Mouse (Mus musculus): ENCODE data around the gene Gclc.

Gene Gclc

DNA sequence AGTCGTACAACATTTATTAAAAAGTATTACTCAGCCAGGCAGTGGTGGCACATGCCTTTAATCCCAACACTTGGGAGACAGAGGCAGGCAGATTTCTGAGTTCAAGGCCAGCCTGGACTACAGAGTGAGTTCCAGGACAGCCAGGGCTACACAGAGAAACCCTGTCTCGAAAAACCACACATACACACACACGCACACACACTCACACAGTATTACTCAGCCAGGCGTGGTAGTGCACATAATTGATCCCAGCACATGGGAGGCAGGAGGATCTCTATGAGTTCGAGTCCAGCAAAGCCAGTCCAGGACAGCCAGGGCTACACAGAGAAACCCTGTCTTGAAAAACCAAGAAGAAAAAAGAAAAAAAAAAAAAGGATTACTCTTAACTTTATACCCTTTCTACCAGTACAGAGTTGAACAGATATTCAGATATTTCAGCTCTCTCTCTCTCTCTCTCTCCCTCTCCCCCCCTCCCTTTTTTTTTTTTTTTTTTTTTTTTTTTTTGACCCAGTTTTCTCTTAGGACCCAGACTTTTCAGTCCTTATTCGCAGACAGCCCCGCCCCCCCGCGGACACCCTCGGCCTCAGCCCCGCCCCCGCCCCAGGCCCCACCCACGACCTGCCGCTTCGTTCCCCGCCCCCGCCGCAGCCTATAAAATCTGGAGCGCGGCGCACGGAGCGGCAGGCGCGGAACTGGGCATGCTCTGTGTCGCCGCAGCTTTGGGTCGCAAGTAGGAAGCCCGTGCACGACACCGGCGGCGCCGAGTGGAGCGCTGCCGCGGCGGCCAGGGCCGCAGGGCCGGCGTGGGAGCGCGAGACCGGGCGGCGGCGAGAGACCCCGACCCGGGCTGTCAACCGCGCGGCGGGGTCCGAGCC, at the start of gene Gclc:
TSS of gene Gclc (plus strand) at position 683 of the 875 bp plus-strand sequence.
- peak; percentile 89 for DNase-seq (ENCODE audit: low spot score)

DNA sequence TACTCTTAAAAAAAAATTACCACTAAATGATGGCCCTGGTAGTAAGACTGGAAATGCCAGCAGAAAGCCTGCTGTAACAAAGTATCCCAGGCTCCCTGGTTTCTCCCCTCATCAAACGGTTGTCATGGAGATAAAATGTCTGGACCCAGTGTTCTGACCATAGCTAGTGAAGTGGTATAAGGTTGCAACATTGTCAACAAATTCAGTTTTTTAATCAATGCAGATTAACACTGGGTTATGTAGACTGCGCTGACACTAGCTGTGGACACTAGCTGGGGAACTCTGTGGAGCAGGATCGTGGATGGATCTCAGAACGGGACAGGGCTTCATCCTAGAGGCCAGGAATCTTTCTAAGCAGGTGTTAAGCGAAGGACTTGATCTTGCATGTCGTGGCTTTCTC, 47.8 kb upstream of the Gclc start:
- DNase-seq (ENCODE audit: low spot score) = no peak

DNA sequence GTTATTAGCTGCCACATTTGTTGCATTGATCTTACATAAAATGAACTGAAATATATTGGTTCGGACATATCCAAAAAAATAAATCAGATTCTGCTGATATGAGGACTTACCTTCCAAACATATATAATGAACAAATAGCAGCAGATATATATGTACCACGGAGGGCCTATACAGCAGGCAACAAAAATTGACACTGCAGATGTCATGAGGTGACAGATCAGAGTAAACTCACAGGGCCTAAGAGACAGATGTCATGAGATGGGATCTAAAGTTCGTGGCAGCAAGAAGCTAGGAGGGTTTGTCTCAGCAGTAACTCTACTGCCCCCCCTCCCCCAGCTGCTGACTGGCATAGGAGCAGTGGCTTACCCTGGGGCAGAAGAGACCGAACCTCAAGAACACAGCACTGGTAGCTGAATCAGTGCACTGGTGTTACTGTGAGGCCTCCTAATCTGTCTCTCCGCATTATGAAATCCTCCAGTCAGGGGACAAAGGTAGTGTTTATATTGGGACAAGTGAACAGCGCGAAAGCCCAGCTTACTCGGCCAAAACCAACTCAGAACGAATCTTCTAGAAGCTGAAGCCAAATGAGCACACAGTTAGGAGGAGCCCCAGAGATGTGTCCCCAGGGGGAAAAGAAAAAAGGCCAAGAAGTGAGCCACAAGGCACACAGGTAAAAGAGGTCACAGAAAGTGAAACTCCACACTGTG, 46.7 kb upstream of the Gclc start:
- DNase-seq (ENCODE audit: low spot score) = peak; percentile 67

DNA sequence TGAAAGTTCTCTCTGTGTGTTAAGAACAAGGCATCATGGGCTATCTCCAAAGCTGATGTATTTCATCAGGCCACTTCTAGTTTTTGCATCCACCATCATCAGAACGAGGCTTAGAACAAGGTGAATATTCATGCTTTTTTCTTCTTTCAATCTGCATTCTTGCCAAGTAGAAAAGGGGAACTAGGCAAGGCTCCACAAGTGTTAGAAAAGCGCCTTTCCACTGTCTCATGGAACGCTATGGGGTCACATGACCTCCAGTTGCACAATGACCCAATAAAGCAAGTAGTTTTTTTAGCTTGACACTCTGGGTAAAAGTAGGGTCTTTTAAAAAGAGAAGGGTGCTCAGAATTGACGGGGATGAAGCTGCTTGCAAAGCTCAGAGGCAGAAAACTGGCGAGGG, 45.4 kb upstream of the Gclc start:
- peak; percentile 10 for DNase-seq (ENCODE audit: low spot score)

DNA sequence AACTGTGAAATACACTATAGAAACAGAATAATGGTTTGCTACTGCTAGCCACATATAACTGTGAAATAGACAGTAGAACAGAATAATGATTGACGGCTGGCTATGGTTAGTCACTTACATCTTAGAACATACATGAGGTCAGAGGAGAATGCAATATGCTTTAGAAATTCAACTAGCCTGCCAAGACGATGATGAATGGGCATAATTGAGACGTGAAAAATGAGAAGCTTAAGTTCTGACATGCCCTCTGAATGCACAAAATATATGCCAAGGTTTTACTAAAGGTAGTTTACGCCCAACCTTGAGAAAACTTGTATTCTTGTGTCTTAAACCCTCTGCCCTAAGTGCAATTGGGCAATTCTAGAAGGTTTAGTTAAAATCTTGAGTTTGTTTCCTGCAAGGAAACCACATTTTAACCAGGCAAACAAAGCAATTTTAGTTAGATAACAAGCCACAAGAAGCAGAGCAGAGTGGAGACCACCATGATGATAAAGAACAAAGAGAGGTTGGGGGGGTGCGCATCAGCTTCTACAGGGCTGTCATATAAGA, 43.2 kb upstream of the Gclc start:
- peak; percentile 12 for DNase-seq (ENCODE audit: low spot score)

DNA sequence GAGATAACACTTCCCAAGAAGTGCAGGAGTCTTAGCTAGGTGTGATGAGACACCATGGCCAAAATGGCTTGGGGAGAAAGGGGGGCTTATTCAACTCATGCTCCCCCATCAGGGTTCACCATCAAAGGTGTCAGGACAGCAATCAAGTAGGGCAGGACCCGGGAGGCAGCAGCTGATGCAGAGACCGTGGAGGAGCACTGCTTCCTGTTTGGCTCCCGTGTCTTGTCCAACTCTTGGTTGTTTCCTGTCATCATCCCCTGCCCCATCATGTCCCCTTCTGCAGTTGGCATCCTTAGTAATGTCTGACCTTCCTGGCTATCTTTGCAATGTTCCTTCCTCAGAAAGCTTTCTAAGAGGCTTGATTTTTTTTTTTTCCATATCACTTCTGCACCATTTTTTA, 41.5 kb upstream of the Gclc start:
- DNase-seq (ENCODE audit: low spot score) = no peak

DNA sequence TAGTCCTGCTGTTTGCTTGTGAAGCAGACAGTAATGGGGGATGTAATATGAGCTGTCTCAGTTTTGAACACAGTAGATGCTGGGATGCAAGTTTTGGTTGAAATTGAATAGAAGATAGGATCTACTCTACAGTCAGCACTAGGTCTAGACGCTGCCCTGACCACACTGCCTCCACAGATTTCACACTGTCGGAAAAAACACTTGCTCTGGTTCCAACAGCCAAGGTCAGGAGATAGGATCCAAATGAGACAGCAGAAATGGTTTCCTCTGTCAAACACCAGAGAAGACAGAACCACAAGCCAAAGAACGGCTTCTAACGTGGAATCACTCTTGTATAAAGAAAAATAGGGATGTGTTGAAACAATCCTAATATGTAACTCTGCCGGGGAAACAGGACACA, 41.0 kb upstream of the Gclc start:
- DNase-seq (ENCODE audit: low spot score) = no peak

DNA sequence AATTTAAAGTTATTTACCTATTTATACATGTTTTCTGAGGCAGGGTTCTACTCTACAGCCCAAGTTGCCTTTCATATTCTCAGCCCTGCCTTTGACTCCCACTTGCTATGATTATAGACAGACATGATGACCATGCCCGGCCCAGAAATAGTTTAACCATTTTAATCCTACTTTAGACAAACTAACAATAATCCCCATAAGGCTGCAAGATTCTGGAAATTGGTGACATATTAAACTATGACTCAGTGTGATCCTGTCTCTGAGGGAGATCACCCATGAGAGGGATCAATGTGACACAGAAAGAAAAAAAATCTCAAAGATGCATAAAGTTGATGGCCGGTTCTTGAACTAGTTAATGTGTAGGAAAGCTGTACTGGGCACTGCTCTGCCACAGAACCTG, 39.1 kb upstream of the Gclc start:
- DNase-seq (ENCODE audit: low spot score) = no peak

DNA sequence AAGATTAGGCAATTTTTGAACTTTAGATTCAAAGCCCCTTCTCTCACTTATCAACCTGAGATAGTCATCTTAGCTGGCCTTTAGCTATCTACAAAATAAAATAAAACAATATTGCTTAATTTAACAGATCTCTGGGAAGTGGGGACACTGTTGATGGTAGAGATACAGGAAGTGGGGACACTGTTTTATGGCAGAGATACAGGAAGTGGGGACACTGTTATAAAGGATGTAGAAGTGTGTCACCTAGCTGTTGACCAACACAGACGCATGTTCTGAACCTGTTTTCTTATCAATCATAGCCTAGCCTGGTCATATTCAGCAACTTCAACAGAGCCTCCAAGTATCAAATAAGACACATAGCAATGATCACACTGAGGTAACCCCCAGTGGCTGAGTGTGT, 38.3 kb upstream of the Gclc start:
- DNase-seq (ENCODE audit: low spot score) = no peak

DNA sequence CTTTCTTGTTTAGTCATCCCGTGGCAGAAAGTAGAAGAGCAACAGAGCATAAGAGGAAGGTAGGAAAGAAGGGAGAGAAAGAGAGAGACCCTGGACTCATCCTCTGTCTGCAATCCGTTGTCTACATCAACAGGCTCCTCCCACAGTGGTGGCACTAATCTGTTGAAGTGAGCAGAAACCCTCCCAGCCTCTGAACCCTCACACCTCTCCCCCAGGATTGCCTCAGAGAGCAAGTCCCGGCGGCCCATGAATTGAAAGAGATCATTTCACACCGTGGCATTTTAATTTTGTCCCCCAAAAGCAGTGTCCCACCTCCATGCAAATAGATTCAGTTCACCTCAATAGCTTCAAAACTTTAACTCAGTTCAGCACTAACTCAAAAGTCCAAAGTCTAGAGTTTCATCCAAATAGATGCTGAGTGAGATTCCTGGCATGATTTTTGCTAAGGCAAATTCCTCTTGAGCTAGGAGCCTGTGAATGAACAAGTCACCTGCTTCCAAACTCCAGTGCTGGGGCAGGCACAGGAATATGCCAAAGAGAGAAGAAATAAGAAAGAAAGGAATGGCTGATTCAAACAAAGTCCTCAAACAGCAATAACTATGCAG, 36.4 kb upstream of the Gclc start:
- no peak for DNase-seq (ENCODE audit: low spot score)

DNA sequence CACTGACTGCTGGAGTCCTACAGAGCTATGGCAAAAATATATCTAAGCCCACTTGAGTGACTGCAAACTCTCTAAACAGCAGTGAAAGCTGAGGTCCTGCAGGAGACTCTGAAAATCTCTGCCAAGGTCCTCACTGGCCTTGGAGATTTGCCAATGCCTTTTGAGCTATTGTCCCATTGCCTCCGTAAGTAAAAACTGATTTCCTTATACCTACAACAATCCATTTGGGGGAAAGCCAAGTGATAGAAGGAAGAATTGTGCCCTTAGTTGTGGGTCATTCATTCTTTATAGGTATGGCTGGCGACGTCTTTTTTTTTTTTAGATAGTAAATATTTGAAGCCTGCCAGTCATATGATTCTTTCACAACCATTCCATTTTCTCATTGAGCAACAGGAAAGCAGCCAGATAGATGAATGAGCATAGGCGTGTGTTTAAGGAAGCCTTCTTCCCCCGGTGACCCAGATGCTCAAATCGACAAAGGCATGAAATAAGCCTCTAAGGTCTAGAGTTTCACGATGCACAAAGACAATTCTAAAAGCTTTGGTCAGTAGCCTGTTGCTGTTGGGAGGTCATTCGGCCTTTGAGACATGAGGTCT, 35.4 kb upstream of the Gclc start:
- DNase-seq (ENCODE audit: low spot score) = peak; percentile 40

DNA sequence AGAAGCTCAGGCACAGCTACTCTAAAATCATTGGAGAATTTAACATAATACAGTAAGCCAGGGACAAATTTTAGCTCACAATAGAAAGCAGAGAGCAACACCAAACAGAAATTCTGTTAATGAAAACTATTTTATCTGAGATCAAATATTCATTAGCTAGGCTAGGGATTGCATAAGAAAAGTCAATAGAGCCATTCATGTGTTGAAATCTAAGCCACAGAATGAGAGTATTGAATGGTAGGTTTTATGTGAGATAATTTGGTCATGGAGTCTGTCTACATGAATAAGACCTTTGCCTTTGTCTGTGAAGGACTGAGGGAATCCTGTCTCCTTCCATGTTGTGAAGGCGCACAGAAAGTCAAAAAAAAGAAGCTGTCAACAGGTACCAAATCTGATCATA, 34.7 kb upstream of the Gclc start:
- DNase-seq (ENCODE audit: low spot score) = no peak

DNA sequence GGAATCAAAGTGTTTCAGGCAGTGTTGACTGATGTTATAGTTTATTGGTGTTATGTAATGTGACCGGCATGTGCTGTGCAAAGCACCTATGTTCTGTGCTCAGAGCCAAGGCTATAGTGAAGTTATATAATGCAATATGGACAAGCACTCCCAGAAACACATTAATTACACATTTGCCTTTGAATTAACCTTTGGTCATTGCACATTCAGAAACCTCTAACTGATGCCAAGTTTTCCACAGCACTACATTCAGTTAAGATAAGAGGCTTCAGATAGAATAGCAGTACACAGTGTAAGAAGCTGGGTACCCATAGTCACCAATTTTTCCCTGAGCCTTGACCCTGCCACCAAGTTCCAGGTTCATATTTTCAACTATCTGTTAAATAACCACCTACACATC, 32.0 kb upstream of the Gclc start:
- no peak for DNase-seq (ENCODE audit: low spot score)

DNA sequence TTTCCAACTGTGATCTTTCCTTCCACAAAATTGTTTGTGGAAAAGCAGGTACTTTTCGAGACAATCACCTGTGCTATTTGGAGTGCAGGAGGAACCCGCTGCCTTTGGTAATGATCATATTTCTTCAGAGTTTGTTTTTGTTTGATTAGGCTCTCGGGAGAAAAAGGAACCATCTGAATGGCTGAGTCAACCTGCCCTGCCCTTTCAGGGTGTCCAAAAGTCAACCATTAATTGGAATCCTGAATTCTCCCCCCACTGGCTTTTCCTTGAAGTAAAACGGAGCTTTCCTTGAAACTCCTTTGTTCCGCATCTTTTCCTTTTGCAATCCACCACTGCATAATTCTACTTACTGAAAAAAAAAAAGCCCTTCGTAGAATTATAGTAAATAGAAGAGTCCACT, 30.1 kb upstream of the Gclc start:
- no peak for DNase-seq (ENCODE audit: low spot score)

DNA sequence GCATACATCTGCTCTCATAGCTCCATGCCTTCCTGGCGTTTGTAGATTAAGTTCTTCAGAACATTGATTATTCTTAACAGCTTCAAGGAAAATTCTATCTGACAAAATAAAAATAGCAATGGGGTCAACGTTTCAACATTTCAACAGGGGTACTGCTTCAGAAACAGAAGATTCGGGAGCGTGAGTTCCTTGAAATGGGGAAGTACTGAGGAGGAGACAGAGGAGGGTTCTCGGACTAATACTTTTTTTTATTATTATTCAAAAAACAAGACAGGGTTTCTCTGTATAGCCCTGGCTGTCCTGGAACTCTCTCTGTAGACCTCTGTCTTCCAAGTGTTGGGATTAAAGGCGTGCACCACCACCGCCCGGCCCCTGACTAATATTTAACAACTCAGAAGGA, 28.9 kb upstream of the Gclc start:
- DNase-seq (ENCODE audit: low spot score) = no peak

DNA sequence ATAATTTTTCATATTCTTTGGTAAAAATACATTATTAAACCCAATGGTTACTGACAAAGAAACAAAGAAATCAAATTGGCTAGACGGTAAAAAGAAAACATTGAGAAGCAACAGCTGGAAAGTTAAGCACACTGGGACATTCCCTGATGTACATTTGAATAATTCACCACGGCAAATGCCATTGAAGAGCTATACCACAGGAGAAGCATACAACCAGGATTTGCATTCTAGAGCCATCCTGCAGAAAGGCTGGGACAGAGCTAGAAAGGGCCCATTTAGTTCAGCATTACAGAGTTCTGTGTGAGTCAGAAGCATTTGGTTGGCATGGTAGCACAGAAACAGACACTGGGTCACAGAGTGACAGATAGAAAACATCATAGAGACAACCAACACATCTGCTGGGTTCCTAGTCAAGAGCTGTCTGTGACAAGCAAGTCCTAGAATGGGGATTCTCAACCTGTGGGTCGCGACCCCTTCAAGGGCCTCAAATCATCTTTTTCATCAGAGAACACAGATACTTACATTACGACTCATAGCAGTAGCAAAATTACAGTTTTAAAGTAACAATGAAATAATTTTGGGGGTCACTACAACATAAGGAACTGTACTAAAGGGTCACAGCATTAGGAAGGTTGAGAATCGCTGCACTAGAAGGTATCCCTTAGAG, 28.2 kb upstream of the Gclc start:
- DNase-seq (ENCODE audit: low spot score) = no peak

DNA sequence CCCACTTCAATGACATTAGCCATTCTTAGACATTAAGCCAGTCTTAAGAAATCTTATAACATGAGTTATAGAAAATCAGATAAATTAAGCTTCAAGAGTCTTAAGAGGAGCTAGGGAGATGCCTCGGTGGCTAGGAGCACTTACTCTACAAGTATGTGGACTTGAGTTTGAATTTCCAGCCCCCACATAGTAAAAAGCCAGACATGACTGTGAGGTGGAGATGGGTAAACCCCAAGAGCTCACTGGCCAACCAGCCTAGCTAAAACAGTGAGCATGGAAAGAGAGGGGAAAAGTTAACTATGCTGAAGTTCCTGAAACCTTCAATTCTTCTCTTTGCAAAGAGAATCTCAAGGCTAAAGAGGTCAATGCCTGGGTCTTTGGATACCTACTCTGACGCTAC, 27.3 kb upstream of the Gclc start:
- DNase-seq (ENCODE audit: low spot score) = no peak

DNA sequence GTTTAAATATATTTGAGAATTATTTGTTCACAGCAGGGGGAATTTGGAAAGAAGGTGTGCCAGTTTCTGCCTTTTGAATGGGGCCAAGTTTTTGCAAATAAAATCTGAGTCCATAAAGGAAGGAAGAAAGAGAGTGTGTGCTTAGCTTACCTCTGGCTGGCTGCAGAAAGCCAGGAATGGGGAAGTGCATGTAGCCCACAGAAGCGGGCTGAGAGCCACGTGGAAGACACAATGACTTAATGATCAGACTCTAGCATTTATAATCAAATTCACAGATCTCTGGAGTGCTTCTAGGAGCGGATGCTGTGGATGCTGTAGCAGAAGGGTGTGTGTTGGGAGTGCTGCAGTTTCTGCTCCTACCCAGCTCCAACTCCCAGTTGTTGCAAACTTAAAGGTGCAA, 22.3 kb upstream of the Gclc start:
- DNase-seq (ENCODE audit: low spot score) = no peak

DNA sequence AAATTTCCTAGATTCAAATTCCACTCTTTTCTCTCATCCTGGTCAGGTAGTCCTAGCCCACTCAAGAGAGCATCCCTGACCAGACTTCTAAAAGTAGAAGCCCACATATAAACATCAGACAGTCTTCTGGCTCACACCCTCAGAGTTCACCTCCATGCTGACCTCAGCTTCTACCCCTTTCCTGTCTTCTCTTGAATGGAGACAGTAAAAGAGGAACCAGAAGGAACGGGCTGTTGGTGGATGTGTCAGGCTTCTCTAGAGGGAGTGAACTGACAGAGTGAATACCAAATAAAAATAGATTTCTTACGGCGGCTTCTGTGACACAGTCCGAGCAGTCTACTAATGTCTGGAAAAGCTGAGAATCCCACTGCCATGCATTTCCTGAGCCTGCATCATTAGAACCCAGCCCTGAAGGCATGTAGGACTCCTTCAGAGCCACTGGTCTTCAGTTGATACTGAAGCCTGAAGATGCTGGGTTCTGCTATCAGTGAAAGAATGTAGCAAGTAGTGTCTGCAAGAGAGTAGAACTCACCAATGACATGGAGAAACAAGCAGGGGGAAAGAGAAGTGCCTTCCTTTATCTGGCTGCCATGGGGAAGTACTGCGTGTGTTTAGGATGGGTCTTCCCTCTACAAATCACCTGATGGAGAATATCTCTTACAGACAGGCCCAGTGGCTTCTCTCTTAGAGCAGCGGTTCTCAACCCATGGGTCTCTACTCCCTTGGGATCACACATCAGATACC, 16.9 kb upstream of the Gclc start:
- DNase-seq (ENCODE audit: low spot score) = no peak

DNA sequence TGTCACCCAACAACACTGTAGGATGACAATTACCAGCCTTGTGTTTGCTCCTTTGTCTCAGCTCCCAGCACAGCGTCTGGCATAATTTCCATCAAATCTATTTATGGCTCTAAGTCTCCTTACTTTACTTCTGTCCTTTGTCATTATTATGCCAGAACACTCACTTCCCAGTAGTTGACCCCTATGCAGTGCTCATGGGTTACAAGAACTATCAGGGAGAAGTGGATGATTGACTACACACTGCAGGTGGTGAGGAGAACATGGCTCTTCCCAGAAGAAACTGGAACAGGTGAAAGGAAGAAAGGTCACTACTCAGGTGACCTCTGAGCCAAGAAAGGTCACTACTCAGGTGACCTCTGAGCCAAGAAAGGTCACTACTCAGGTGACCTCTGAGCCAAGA, 12.9 kb upstream of the Gclc start:
- DNase-seq (ENCODE audit: low spot score) = no peak

DNA sequence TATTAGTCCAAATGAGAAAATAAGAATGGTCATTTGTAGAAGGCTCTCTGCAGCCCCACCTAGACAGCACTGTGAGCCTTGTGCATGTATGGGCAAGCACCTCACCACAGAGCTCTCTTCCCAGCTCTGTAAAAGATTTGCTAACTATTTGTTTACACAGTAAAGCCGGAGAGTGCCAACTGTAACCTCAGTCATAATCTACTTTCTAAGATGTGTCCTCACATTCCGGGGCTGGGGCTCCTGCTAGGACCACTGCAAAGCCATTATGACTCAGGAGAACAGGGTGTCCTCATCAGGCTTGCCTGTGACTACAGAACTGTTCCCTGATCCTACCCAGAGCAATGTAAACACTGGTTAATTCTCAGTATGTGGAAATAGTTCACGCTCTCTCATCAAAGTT, 9.5 kb upstream of the Gclc start:
- DNase-seq (ENCODE audit: low spot score) = no peak
